Mouse (Mus musculus): ENCODE data around the gene Ddx28.

The Ddx28 gene

GRCm38 (mm10) chr8:106011643-106011986 lies at the start of gene Ddx28:
Gene Ddx28, minus strand, starts transcription at chr8:106011882.
- no peak for DNase-seq (ENCODE audit: low read depth, low spot score)

DNA sequence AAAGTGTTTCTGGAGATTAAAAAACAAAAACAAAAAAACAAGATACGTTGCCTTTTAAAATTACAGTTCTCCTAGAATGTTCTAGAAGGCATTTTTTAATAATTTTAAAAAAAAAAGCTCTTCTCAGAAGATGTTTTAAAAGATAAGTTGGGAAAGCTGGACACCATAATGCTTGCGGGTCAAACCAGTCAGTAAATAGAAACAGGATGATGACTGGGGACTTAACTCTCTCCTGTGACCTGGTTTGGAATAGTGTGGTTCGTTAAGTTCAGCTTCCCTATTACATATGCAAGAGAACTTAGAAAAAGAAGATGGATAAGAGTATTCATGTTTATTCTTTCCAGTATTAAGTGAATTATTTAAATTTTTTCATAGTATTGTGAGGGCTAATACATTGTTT lies 48.8 kb upstream of the Ddx28 start:
- DNase-seq (ENCODE audit: low read depth, low spot score), result no peak

DNA sequence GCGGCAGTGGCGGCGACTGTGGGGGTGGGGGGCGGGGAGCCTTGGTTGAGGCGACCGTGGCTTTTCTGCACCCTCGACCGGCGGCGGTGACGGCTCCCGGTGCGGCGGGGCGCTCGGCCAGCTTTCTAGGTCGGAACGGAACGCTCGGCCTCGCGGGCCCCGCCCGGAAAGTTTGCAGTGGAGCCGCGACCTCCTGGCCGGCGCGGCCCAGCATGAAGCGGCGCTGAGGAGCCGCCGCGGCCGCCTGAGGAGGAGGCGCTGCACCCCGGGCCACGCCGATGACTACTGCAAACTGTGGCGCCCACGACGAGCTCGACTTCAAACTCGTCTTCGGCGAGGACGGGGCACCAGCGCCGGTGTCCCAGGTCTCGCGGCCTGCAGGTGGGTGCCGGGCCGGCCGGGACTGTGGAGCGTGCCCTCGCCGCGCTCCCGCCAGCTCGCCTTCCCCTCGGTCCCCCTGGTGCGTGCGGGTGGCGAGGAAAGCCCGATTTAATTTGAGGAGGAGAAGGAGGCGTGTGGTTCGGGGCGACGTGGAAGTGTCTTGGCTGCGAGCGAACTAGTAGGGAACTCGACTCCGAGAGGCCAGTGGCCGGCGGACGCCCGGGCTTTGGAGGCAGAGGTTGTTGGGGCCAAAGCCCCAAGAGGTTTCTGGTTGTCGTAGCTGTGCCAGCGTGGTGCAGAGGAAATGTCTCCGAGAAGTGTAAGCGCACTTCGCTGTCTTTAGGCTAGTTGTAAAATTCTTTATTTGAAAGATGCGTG lies 48.1 kb upstream of the Ddx28 start:
- peak; percentile 76 for DNase-seq (ENCODE audit: low read depth, low spot score)

DNA sequence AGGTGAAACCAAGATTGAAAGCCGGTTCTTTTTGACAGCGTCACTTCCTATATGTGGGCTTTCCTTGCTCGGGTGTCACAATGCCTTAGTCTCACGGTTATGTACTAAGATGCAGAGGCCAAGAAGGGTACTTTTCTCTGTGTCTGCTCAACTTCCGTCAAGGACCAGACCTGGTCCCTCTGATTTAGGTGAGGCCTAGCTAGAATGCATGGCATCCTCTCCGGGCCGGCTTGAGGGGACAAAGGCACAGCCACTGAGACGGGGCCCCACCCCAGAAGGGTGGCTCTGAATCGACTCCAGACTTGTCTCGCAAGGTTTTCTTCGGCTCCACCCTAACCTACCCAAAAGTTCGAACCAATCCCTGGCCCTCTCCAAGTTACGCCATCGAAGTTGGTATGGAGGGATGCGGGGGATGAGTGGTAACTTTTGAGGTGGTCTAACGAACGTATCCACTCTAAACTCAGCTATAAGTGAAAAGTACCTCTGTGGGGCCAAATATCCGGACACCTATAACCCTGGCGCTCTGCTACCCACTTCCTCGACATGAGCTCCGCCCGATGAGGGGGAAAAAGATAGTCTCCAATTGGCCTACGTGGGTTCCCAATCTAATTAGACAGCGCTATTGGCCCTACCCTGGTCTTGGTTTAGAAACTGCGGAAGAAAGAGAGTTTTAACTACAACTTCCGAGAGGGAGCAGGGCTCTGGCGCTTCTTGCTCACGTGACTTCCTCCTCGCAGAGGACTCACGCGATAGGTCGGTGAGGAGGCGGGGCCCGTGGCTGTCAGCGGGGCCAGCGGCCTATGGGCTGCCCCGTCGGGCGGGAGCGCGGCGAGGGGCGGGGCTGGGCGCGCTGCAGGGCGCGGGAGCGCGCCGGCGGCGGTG lies 47.3 kb upstream of the Ddx28 start, which contains the start of gene Nfatc3:
Gene Nfatc3, plus strand, starts transcription at position 110 of the 882 bp plus-strand sequence.
- DNase-seq (ENCODE audit: low read depth, low spot score), result peak; percentile 99

DNA sequence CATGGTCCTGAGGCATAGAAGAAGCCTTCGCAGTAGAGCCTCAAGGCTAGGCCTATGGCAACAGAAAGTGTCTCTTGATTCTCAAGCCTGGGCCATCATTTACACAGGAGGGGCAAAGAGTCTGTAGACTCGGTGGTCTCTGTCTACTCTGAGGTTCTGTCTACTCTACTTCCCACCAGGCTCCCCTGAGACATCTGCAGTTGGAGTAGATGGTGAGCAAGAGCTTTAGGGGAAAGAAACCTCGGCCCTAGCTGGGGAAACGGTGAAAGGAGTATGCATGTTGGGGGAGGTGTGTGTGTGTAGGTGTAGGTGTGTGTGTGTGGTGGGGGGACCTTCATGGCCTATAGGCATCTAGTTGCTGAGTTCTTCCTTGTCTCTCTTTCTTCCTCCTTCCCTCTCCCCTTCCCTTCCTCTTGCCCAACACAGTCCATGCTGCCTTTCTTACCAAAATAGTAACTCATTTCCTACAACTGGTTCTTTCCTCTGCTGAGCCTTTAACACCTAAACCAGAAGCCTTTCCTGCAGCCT lies 44.8 kb upstream of the Ddx28 start:
- no peak for DNase-seq (ENCODE audit: low read depth, low spot score)

GRCm38 (mm10) chr8:106055038-106055437 lies 43.4 kb upstream of the Ddx28 start:
- DNase-seq (ENCODE audit: low read depth, low spot score), result peak; percentile 22

DNA sequence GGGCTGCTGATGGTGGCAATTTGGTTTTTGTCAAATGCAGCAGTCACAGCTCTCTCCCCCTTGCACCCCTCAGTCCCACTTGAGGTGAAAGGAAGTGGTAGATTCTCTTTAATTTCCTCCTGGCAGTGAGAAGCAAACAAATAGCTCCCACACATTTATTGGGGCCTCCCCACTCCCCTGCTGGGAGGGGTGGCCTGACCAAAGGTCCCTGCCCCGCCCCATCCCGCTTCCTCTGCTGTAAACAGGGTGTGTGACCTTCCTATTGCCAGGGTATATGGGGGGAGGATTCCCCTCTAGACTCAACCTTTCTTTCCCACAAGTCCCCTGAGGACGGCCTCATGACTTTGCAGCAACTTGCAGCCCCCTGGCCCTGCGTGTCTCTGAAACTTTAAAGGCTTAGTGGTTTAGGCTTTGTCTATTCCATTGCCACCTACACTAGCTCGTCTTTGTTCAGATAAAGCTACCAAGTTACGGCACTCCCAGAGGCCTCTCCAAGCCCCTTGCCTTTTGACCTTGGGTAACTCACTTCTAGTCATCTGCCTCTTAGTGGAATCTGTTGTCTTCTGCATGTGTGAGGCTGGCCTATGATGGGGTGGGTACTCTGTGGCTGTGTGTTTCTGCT lies 42.6 kb upstream of the Ddx28 start:
- DNase-seq (ENCODE audit: low read depth, low spot score), result peak; percentile 62

- no peak for DNase-seq (ENCODE audit: low read depth, low spot score)
Measured at GRCm38 (mm10) chr8:106052510-106053089, 40.9 kb upstream of the Ddx28 start.

DNA sequence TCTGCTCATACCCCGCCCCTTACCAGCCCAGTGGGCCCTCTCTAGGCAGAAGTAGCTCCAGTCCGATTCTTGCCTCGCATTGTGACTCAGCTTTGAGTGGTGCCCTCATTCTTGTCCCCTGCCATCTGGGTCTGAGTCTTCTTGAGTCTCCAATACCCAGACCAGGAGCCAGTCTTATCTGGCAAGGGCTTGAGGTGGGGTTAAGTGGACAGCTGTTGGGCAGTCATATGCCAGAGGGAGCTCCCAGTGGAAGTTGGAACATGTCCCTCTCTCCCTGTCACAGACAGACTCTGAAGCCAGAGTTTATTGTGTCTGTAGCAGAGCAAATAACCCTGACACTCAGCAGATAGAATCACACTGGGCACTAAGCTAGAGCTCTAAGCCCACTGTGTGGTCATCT lies 39.4 kb upstream of the Ddx28 start:
- DNase-seq (ENCODE audit: low read depth, low spot score), result no peak

DNA sequence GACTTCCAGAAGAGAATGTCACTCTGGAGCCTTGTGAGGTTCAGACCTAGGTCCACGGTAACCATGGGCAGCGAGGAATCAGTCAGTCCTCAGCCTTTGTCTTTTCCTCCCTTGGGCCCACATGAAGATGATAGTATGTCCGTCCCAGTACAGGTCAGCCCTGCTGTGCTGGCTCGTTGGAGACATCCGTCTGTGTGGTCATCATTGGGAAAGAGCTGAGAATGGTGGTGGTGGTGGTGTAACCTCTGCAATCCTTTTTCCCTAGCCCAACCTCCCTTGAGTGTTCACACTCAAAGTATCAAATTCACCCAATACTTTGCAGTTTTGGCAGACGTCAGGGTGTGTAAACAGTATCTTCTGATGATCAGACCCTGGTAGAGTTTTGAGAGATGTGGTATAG lies 38.2 kb upstream of the Ddx28 start:
- DNase-seq (ENCODE audit: low read depth, low spot score), result no peak

DNA sequence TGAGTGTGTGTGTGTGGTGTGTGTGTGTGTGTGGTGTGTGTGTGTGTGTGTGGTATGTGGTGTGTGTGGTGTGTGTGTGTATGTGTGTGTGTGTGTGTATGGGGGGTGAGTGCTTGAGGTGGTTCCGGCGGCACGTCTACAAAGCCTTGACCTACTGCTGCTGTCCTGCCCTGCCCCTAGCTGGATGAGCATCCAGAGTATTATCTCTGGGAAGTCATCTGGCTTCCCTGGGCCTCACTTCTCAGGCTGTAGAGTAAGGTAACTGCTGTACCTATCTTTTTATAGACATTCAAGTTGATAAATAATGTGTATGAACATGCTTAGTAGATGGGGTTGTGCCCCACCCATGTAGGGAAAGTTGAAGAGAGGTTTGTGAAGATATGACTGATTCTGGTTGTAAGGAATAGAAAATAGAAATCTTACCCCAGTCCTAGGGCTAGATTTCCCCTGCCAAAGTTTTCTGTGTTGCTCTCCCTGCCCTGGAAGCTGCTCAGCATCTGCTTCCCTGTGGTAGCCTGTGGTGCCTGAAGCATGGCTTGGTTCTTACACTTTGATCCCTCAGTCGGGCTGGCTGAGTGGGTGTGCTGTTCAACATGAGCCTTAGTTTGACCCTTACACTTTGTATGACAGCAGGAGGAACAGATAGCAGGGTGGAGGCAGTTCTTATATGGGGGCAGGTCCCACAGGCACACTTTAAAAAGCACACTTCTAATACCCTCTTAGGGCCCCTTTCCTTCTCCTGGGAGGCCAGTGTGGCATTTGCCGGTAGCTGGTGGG lies 36.4 kb upstream of the Ddx28 start:
- no peak for DNase-seq (ENCODE audit: low read depth, low spot score)

DNA sequence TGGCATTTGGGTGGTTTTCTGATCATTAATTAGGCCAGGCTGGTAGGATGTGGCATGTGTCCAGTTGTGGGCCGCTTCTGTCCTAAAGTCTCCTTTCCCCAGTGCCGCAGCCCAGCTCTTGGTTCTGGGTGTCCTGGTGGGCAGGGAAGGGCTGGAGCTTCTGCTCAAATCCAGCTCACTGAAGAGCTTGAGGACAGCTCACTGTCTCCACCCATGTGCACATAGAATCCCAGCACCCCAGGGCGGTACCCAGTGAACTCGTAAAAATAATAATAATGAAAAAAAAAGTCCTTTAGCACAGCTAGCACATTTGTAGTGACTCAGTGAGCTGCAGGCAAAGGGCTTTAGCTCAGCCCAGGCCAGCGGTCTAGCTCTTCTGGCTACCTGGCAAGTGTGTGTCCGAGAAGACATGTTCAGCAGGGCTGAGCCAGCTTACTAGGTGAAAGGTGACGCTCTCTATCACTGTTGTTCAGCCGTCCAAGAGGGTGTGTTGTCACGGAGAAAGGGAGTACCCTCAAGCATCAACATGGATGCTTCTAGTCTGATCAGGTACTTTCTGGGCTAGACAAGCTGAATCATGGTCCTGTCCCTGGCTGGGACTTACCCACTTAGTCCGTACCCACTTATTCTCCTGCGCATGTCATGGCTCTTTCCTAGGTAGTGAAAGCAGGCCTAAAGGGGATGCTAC lies 35.3 kb upstream of the Ddx28 start:
- peak; percentile 54 for DNase-seq (ENCODE audit: low read depth, low spot score)

GRCm38 (mm10) chr8:106044151-106044550 lies 32.5 kb upstream of the Ddx28 start:
- DNase-seq (ENCODE audit: low read depth, low spot score), result no peak

- no peak for DNase-seq (ENCODE audit: low read depth, low spot score)
Measured at GRCm38 (mm10) chr8:106043055-106043454, 31.4 kb upstream of the Ddx28 start.

- DNase-seq (ENCODE audit: low read depth, low spot score), result no peak
Measured at GRCm38 (mm10) chr8:106040218-106040617, 28.5 kb upstream of the Ddx28 start.

GRCm38 (mm10) chr8:106039605-106040004 lies 27.9 kb upstream of the Ddx28 start:
- no peak for DNase-seq (ENCODE audit: low read depth, low spot score)

DNA sequence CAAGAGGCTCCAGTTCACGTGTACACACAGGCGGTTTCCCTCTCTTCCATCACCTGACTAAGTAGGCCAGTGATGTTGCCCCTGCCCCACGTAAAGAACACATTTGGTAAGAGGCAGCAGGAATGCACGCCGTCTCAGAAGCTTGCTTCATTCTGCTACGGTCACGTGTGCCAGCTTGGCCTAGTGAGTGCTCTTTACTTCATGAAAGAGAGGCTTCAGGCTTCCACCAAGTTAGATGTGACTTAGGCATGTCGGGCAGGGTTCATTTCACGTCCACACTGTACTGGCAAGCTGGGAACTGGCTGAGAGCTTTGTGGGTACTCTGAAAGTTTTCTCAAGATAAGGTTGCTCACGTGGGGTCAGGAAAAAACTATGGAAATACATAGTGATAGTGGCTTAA lies 27.0 kb upstream of the Ddx28 start:
- no peak for DNase-seq (ENCODE audit: low read depth, low spot score)

- DNase-seq (ENCODE audit: low read depth, low spot score), result peak; percentile 81
Measured at GRCm38 (mm10) chr8:106022483-106022882, 10.8 kb upstream of the Ddx28 start.

- DNase-seq (ENCODE audit: low read depth, low spot score), result no peak
Measured at GRCm38 (mm10) chr8:106018039-106018438, 6.4 kb upstream of the Ddx28 start.

- no peak for DNase-seq (ENCODE audit: low read depth, low spot score)
Measured at GRCm38 (mm10) chr8:106017130-106017529, 5.4 kb upstream of the Ddx28 start.

Measured in ZHBTc4 (cell line).